Mouse (Mus musculus) liver, adult 2 months (tissue): ENCODE data around the gene Tln2.

Experiments
- CTCF ChIP-seq: fragments of 200-500 bp; IDR thresholded peaks from 2 replicates; pipeline ENCODE4 v1.5.1; 2011; ENCODE audit warnings: low read depth, low read length, control low read depth
- POLR2A ChIP-seq: fragments of 200-500 bp; IDR thresholded peaks from 2 replicates; pipeline ENCODE4 v1.6.1; 2011; ENCODE audit warnings: low read length, control low read depth; ENCODE audit not compliant: insufficient read depth; ENCODE audit errors: extremely low read depth

- no peak for TF ChIP-seq POLR2A
- TF ChIP-seq CTCF, result no peak
Observed at GRCm38 (mm10) chr9:67482277-67482676, 77.2 kb downstream of the Tln2 start.
